Mouse (Mus musculus) forebrain, embryonic 16.5 days (tissue): ENCODE results near the gene Brox. TPM values are rescaled to one million over a fixed set of nuclear protein-coding genes. Genes with fewer than 3 reads are reported as not detected.

Experiments used
- polyA plus RNA-seq: library from polyadenylated mRNA; unstranded; fragments of >200 nt; fragmentation: Nextera tagmentation; extraction: Ambion mirVana; gene quantifications from 2 replicates; pipeline ENCODE4 v1.2.1, GENCODE M21; 2015

Gene Brox
- polyA plus RNA-seq, 1 experiment from 2014 or later, result 120 TPM

Other genes starting within 250 kb of the Brox start
- gene Disp1, start 75.7 kb downstream of the Brox start, polyA plus RNA-seq, result 6.4 and 7.1 TPM in 2 replicates
- 51.6 and 51.7 TPM in 2 replicates for gene Aida, start 679 bp downstream of the Brox start, polyA plus RNA-seq
- 105 and 108 TPM in 2 replicates for gene Mia3, start 72.3 kb upstream of the Brox start, polyA plus RNA-seq
- 16.7 and 18.6 TPM in 2 replicates for gene Taf1a, start 91.7 kb upstream of the Brox start, polyA plus RNA-seq
- gene Hhipl2, start 120.9 kb upstream of the Brox start, polyA plus RNA-seq, result 0.24 and 1.1 TPM in 2 replicates